Mouse (Mus musculus): ENCODE measurements around the gene Natd1. TPM values are rescaled to one million over a fixed set of nuclear protein-coding genes. Genes with fewer than 3 reads are reported as not detected.
A peak's percentile ranks its signal among the peaks of the same experiment; 100 is the strongest.
"Not testable (repeated sequence)": the region's sequence is repeated elsewhere in the genome, so short reads cannot be mapped to it uniquely, and the experiment has no call there.

Natd1 gene
- polyA plus RNA-seq, 1 experiment, result 39.3 TPM

- TF ChIP-seq CTCF (conservative IDR thresholded peaks at IDR 0.05; ENCODE audit: insufficient read depth, insufficient read length, low read depth, low read length) (no peak), POLR2A (IDR thresholded peaks at IDR 0.05; ENCODE audit: low read depth, low read length) (no peak)
- H3K36me3 ChIP-seq (ENCODE audit: control insufficient read depth, insufficient read depth, low read length), result no peaks in the 10 kb centered on the region
- no peak for DNase-seq
- H3K27ac ChIP-seq (ENCODE audit: insufficient read depth, low read depth, low read length), result no peak overlapping the region
- H3K4me1 ChIP-seq (ENCODE audit: control insufficient read depth, insufficient read depth, low read length), result peaks cover 3% of the 10 kb centered on the region; the same call in 1 of the 2 replicates
- 26% methylated on average over 3 of the region's 3 CpGs for WGBS
- no peaks in the 10 kb centered on the region for H3K27me3 ChIP-seq (replicated peaks; ENCODE audit: control insufficient read depth, insufficient read depth, low read length)
- no peak overlapping the region for H3K4me3 ChIP-seq (ENCODE audit: insufficient read depth, low read depth, low read length)
Measured at GRCm38 (mm10) chr11:60890744-60891143, 23.8 kb downstream of the Natd1 start.

- peaks cover 3% of the 10 kb centered on the region; the same call in 1 of the 2 replicates for H3K4me1 ChIP-seq (ENCODE audit: control insufficient read depth, insufficient read depth, low read length)
- H3K27ac ChIP-seq (ENCODE audit: insufficient read depth, low read depth, low read length), result no peak overlapping the region
- H3K36me3 ChIP-seq (ENCODE audit: control insufficient read depth, insufficient read depth, low read length), result no peaks in the 10 kb centered on the region
- no peak overlapping the region for H3K4me3 ChIP-seq (ENCODE audit: insufficient read depth, low read depth, low read length)
- H3K27me3 ChIP-seq (replicated peaks; ENCODE audit: control insufficient read depth, insufficient read depth, low read length), result no peaks in the 10 kb centered on the region
- DNase-seq, result peak; percentile 48
- WGBS, result 49% methylated on average over 6 of the region's 6 CpGs
- TF ChIP-seq POLR2A (IDR thresholded peaks at IDR 0.05; ENCODE audit: low read depth, low read length) (no peak), CTCF (conservative IDR thresholded peaks at IDR 0.05; ENCODE audit: insufficient read depth, insufficient read length, low read depth, low read length) (no peak)
Measured at GRCm38 (mm10) chr11:60890286-60890685, 24.3 kb downstream of the Natd1 start.

- peaks cover 3% of the 10 kb centered on the region; the same call in 1 of the 2 replicates for H3K4me1 ChIP-seq (ENCODE audit: control insufficient read depth, insufficient read depth, low read length)
- no peaks in the 10 kb centered on the region for H3K27me3 ChIP-seq (replicated peaks; ENCODE audit: control insufficient read depth, insufficient read depth, low read length)
- no peak overlapping the region for H3K27ac ChIP-seq (ENCODE audit: insufficient read depth, low read depth, low read length)
- no peak for TF ChIP-seq POLR2A (IDR thresholded peaks at IDR 0.05; ENCODE audit: low read depth, low read length)
- no peak for TF ChIP-seq CTCF (conservative IDR thresholded peaks at IDR 0.05; ENCODE audit: insufficient read depth, insufficient read length, low read depth, low read length)
- peak; percentile 46 for DNase-seq
- 48% methylated on average over 2 of the region's 2 CpGs for WGBS
- no peaks in the 10 kb centered on the region for H3K36me3 ChIP-seq (ENCODE audit: control insufficient read depth, insufficient read depth, low read length)
- H3K4me3 ChIP-seq (ENCODE audit: insufficient read depth, low read depth, low read length), result no peak overlapping the region
Measured at GRCm38 (mm10) chr11:60889861-60890260, 24.7 kb downstream of the Natd1 start.

GRCm38 (mm10) chr11:60886986-60887385 lies 27.6 kb downstream of the Natd1 start:
- H3K4me1 ChIP-seq (ENCODE audit: control insufficient read depth, insufficient read depth, low read length); H3K4me3 ChIP-seq (ENCODE audit: insufficient read depth, low read depth, low read length); H3K27ac ChIP-seq (ENCODE audit: insufficient read depth, low read depth, low read length); H3K27me3 ChIP-seq (replicated peaks; ENCODE audit: control insufficient read depth, insufficient read depth, low read length); DNase-seq; H3K36me3 ChIP-seq (ENCODE audit: control insufficient read depth, insufficient read depth, low read length): not testable (repeated sequence)
- 87% methylated on average over 3 of the region's 3 CpGs for WGBS

GRCm38 (mm10) chr11:60882386-60882785 lies 32.2 kb downstream of the Natd1 start:
- Histone ChIP-seq H3K27me3 (replicated peaks; ENCODE audit: control insufficient read depth, insufficient read depth, low read length) (no peaks in the 10 kb centered on the region), H3K36me3 (ENCODE audit: control insufficient read depth, insufficient read depth, low read length) (no peaks in the 10 kb centered on the region), H3K4me1 (ENCODE audit: control insufficient read depth, insufficient read depth, low read length) (peaks cover 5% of the 10 kb centered on the region; the same call in 1 of the 2 replicates), H3K27ac (ENCODE audit: insufficient read depth, low read depth, low read length) (no peak overlapping the region), H3K4me3 (ENCODE audit: insufficient read depth, low read depth, low read length) (no peak overlapping the region)
- WGBS, result 81% methylated on average over 3 of the region's 3 CpGs
- DNase-seq, result no peak
- TF ChIP-seq CTCF (conservative IDR thresholded peaks at IDR 0.05; ENCODE audit: insufficient read depth, insufficient read length, low read depth, low read length) (no peak), POLR2A (IDR thresholded peaks at IDR 0.05; ENCODE audit: low read depth, low read length) (no peak)

- TF ChIP-seq POLR2A (IDR thresholded peaks at IDR 0.05; ENCODE audit: low read depth, low read length), result no peak
- H3K36me3 ChIP-seq (ENCODE audit: control insufficient read depth, insufficient read depth, low read length), result no peaks in the 10 kb centered on the region
- peaks cover 19% of the 10 kb centered on the region for H3K4me1 ChIP-seq (ENCODE audit: control insufficient read depth, insufficient read depth, low read length)
- no peak overlapping the region for H3K27ac ChIP-seq (ENCODE audit: insufficient read depth, low read depth, low read length)
- no peak for DNase-seq
- no peaks in the 10 kb centered on the region for H3K27me3 ChIP-seq (replicated peaks; ENCODE audit: control insufficient read depth, insufficient read depth, low read length)
- WGBS, result 79% methylated on average over 4 of the region's 4 CpGs
- no peak overlapping the region for H3K4me3 ChIP-seq (ENCODE audit: insufficient read depth, low read depth, low read length)
Measured at GRCm38 (mm10) chr11:60880559-60880958, 34.0 kb downstream of the Natd1 start.

- DNase-seq, result peak; percentile 66
- Histone ChIP-seq H3K27me3 (replicated peaks; ENCODE audit: control insufficient read depth, insufficient read depth, low read length) (no peaks in the 10 kb centered on the region), H3K4me3 (ENCODE audit: insufficient read depth, low read depth, low read length) (peak overlapping the region; percentile 72), H3K36me3 (ENCODE audit: control insufficient read depth, insufficient read depth, low read length) (no peaks in the 10 kb centered on the region), H3K4me1 (ENCODE audit: control insufficient read depth, insufficient read depth, low read length) (peaks cover 20% of the 10 kb centered on the region), H3K27ac (ENCODE audit: insufficient read depth, low read depth, low read length) (peak overlapping the region; percentile 96)
- TF ChIP-seq POLR2A (IDR thresholded peaks at IDR 0.05; ENCODE audit: low read depth, low read length), result no peak
- TF ChIP-seq CTCF (conservative IDR thresholded peaks at IDR 0.05; ENCODE audit: insufficient read depth, insufficient read length, low read depth, low read length), result peak; percentile 87
- 2% methylated on average over 11 of the region's 11 CpGs for WGBS
Measured at GRCm38 (mm10) chr11:60879423-60879822, 35.1 kb downstream of the Natd1 start.

Measured in kidney, adult 2 months (tissue).